Mouse (Mus musculus) lung, postnatal 10 days (tissue): ENCODE results near the gene Smtnl2.

ENCODE experiments used
- DNase-seq: peaks from one replicate; pipeline ENCODE4 v3.0.0; 2021

The Smtnl2 gene

DNA sequence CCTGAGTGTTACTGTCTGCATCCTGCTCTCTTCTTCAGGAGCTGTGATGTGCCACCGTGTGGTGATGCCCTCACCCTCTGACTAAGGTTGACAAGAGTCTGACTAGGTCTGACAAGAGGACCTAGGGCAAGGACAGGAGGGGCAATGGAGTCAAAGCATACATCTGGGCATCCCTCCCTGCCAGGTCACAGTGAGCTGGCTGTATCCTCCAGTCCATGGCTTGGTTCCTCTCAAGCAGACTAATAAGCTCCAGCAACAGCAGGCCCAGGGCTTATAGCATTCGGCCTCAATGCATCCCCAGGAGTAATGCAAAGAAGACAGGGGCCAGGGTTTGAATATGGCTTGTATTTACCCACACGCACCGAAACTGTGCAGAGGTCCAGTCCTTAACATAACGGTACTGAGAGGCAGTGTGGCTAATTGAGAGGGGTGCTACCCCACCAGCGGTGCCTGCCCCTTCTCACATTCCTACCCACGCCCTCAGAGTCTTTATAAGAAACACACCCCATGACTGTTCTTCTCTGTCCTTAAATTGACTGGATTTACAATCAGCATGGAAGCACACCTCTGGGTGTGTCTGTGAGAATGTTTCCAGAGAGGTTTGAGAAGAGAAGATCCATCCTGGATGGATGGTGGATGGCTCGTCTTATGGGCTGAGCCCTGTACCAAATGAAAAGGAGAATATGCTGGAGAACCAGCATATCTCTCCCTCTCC, 13.5 kb downstream of the Smtnl2 start:
- no peak for DNase-seq

DNA sequence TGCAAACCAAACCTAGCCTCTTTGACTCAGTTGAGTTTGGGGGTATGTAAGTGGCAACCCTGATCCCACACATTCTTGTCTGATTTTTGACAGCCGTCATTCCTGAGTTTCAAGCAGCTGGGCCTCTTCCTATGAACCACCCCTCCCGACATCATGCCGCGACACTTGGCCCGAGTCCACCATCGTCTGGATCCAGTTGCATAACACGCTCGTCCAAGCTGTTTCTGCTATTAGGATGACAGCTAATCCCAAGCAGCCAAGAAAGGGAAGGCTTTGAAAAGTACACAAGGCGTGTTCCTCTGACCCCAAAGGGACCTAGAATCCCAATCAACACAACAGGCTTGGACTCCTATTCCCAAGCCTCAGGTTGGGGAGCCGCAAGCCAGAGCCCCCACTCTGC, 14.4 kb downstream of the Smtnl2 start:
- peak; percentile 96 for DNase-seq

GRCm38 (mm10) chr11:72396621-72397020, 14.9 kb downstream of the Smtnl2 start:
- DNase-seq = peak; percentile 79

DNA sequence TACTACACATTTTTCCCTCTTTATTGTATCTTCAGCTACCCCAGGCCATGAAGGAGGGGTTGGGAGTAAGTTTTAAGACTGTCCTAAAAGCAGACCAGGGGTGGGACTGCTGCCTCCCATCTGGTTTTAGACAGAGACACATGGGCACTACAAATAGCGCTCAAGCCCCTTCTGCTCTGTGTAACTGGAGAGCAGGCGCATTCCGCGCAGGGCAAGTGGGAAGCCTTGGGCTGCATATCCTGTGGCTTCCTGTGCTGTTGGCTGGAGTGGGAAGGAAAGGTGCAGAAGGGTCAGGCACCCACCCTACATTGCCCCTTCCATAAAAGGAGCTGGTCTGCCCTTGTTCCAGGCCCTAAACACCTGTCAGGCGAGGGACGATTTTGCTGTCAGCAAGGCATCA, 15.9 kb downstream of the Smtnl2 start:
- DNase-seq = no peak

- DNase-seq = no peak
These were observed 16.8 kb downstream of the Smtnl2 start for GRCm38 (mm10) chr11:72394694-72395093.

DNA sequence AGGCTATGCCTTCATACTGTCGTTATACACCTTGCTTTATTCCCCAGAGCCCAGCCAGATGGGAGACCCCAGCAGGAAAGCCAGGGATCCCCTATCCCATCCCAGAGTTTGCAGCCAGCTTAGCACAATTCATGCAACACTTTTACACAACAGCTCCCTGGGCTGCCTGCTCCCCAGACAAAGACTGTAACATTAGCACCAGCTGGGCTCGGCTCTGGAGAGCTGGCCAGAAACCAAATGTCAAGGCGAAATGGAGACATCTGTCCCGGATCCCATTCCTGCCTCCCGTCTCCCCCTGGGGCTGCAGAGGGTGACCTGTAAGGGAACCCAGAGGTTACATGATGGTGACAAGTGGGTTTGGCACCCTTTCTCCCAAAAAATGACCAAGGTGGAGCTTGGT, 17.8 kb downstream of the Smtnl2 start:
- DNase-seq = peak; percentile 81

GRCm38 (mm10) chr11:72393243-72393642, 18.3 kb downstream of the Smtnl2 start:
- DNase-seq = no peak

DNA sequence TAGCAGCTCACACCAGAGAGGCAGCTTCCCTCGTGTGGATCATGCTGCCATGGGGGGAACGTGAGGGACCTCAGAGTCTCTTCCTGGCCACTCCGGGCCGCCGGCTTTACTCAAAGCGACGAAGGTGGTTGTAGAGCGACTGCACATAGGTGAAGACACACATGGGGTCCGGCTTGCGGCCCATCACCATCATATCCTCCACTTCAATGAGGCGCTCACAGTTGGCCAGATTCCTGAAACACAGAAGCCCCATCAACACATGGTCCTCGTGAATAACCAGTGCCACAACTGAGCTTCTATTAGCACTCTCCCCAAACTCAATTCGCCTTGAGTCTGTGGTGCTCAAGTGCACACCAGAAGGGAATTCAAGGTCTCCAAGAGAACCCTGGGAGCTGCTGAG, 20.3 kb downstream of the Smtnl2 start:
- no peak for DNase-seq

- DNase-seq = peak; percentile 55
These were observed 21.9 kb downstream of the Smtnl2 start for GRCm38 (mm10) chr11:72389407-72390142.

GRCm38 (mm10) chr11:72388113-72388529, 23.4 kb downstream of the Smtnl2 start:
- DNase-seq = no peak

GRCm38 (mm10) chr11:72379351-72379750, 32.2 kb downstream of the Smtnl2 start:
- DNase-seq = no peak

DNA sequence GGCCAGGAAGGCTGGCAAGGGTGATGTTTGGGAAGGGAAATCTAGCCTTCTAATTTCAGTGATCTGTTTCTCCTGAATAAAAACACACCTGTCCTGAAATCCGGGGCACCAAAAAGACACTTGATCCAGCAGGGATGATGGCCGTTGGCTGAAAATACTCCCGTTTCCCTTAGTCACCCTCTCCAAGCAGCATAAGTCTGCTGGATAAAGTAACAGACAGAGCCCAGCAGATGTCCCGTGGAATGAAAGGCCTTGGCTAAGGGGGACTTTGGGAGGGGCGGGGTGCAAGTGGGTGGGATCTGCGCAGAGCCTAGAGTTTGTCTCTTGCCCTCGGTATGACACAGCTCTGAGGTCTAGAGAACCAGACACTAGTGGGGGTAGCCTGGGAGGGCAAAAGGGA, 33.3 kb downstream of the Smtnl2 start:
- no peak for DNase-seq

DNA sequence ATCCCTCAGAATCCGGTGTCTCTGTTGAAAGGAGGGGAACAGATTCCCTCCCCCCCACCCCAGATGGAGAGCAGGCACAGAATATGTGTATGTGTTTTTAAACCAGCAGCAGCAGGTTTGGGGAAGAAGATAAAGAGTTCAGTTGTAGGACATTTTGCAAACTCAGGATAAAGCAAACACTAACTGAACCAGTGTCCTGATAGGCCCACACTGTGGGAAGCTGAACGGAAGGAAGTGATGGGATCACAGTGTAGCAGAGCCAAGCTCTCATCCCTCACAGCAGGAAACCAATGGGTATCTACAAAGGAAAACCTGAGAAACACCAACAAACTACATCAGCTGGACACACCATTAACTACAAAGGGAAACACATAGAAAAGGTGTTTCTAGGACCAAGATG, 35.0 kb downstream of the Smtnl2 start:
- no peak for DNase-seq

DNA sequence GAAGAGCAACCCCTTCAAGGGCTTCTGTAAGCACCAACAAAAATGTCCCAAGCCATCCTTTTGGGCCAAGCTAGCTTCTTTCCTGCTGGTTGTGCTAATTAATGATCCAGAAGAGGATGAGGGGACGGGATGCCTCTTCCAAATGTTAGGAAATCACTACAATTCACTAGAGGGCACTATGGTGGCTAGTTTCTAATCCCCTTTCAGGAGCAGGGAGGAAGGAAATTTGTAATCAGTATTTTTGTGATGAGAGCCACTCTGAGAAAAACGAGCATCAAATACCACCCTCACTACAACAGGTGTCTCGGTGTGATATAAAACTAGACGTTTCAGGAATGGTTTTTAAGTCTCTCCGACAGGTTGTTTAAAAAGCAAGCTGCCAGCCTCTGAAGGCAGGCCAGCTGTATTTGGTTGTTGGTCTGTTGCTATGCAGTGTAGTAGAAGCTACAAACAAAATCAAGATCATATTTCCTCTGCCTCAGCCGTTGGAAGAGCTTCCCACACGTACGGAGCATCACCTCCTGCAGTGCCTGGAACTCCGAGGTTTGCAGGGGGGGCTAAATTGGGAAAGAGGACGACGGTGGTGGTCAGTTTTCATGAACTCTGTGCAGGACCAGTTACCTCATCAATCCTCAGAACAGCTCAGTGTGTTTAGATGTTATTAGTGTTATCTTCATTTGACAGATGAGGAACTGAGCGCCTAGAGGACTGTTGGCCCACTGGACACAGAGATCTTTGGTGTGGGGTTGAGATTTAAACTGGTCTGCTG, 41.4 kb downstream of the Smtnl2 start:
- DNase-seq = peak; percentile 42

- peak; percentile 54 for DNase-seq
These were observed 43.4 kb downstream of the Smtnl2 start for GRCm38 (mm10) chr11:72367934-72368674.

DNA sequence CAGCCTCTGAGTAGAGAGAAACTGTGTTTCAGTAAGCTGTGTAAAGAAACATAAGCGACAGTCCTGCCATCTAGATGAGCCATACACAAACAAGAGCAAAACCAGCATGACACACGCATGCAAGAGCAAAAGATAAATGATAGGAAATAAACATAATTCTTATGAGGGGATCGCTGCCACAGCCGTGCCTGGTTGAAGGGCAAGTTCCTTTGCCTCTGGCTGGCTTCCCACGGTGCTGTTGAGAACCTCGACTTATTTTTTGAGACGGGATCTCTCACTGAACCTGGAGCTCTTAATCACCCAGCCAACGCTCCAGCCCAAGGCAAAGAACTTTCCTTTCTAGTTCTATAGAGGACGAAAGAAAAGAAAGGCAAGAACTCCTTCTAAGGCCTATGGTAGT, 45.4 kb downstream of the Smtnl2 start:
- DNase-seq = no peak

- DNase-seq = no peak
These were observed 47.0 kb downstream of the Smtnl2 start for GRCm38 (mm10) chr11:72364526-72364925.

- DNase-seq = peak; percentile 47
These were observed 47.8 kb downstream of the Smtnl2 start for GRCm38 (mm10) chr11:72363523-72364240.

DNA sequence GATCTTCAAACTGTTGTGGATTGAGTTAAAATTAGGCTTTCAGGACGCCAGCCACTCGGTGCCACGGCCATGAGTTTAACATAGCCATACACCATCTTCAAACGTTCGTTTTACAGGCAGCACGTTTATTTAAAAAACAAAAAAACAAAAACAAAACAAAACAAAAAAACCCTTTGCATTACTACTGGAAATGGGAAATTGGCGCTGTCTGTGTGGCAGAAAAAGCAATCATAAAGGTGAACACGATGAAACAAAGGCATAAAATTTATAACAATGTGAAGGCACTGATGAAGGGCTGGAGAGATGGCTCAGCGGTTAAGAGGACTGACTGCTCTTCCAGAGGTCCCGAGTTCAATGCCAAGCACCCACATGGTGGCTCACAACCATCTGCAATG, 49.2 kb downstream of the Smtnl2 start, which contains the start of gene Tekt1:
TSS of gene Tekt1 (minus strand) at position 96 of the 395 bp plus-strand sequence.
- no peak for DNase-seq

GRCm38 (mm10) chr11:72361385-72362346, 49.8 kb downstream of the Smtnl2 start:
- DNase-seq = peak; percentile 84
